Mouse (Mus musculus) left cerebral cortex, adult 2 months (tissue): ENCODE results near the gene Rpp25l. TPM values are rescaled to one million over a fixed set of nuclear protein-coding genes. Genes with fewer than 3 reads are reported as not detected.
"Not testable (repeated sequence)": the region's sequence is repeated elsewhere in the genome, so short reads cannot be mapped to it uniquely, and the experiment has no call there.

Experiments used
- DNase-seq, 2 experiments: peaks; one replicate each; pipeline ENCODE4 v3.0.0; 2021 to 2022; ENCODE audit warnings: low spot score in 2 of 2, mixed read lengths in 1 of 2; ENCODE audit errors: extremely low spot score in 1 of 2
- H3K27ac ChIP-seq: fragments of 200-600 bp; 2 replicates; pipeline ENCODE4 v1.8.1; 2022
- H3K4me3 ChIP-seq: fragments of 200-600 bp; 2 replicates; pipeline ENCODE4 v1.8.1; 2022
- CTCF ChIP-seq: fragments of 200-600 bp; IDR thresholded peaks from 2 replicates; pipeline ENCODE4 v1.8.1; 2022; ENCODE audit warnings: antibody characterized with exemption, mild to moderate bottlenecking, moderate library complexity
- intact Hi-C: fragments of 180-260 bp; cut with DNase I; formaldehyde crosslinking; loops from one replicate; pipeline ENCODE4 v1.15.1; 2025
- total RNA-seq, 2 experiments: library from RNA; stranded (reverse); gene quantifications; 2 replicates each; pipeline ENCODE4 v1.2.3; 2021

Rpp25l gene
- total RNA-seq, 2 experiments from 2014 or later = 27.7 to 30.7 TPM

- intact Hi-C loops = loop anchor here (5.0 to 10.0 kb wide), 6 partner anchors 56 to 653 kb away; partner anchors contain the start of genes Dnaic1 and Fam219a
- no peak overlapping the region for H3K4me3 ChIP-seq
- DNase-seq = no peak
- TF ChIP-seq CTCF = peak; percentile 84
- peak overlapping the region; percentile 19; the same call in 1 of the 2 replicates for H3K27ac ChIP-seq
Measured at GRCm38 (mm10) chr4:41708192-41708745, 5.1 kb downstream of the Rpp25l start.

- DNase-seq = peak; percentile 74 to 81
Measured at GRCm38 (mm10) chr4:41707011-41707535, 6.3 kb downstream of the Rpp25l start.

GRCm38 (mm10) chr4:41705922-41706754 is 7.2 kb downstream of the Rpp25l start:
- intact Hi-C loops = loop anchor here (5.0 to 10.0 kb wide), 6 partner anchors 54 to 651 kb away; partner anchors contain the start of genes Dnaic1 and Fam219a
- H3K27ac ChIP-seq = no peak overlapping the region
- H3K4me3 ChIP-seq = no peak overlapping the region
- no peak for DNase-seq
- no peak; the same call in 1 of the 2 replicates for TF ChIP-seq CTCF

More at GRCm38 (mm10) chr4:41707011-41707535, 6.3 kb downstream of the Rpp25l start:
- intact Hi-C loops = loop anchor here (1.0 to 10.0 kb wide), 7 partner anchors 55 to 652 kb away; partner anchors contain the start of genes Dnaic1 and Fam219a
- Histone ChIP-seq H3K27ac (peak overlapping the region; percentile 55; the same call in 1 of the 2 replicates), H3K4me3 (no peak overlapping the region)
- TF ChIP-seq CTCF = peak; percentile 69

DNA sequence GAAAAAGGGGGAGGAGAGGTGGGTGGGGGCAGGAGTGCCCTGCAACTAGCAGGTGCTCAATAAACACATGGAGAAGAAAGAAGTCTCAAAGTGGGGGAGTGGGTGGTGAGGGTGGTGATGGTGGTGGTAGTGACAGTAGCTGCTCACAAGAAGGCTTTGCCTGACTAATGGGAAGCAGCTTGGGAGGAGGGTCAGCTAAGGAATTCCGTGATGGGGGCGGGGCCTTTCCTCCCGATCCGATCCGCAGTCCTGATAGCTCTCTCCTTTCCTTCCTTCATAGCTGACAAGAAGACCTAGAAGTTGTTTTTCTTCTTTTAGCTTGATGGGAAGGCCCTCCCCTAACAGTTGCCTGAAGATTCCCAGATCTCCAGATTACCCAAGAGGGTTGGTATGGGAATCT is 8.7 kb downstream of the Rpp25l start:
- TF ChIP-seq CTCF = no peak
- H3K27ac ChIP-seq = no peak overlapping the region
- intact Hi-C loops = loop anchor here (5.0 to 10.0 kb wide), 6 partner anchors 52 to 650 kb away; partner anchors contain the start of genes Dnaic1 and Fam219a
- no peak overlapping the region for H3K4me3 ChIP-seq
- no peak for DNase-seq

DNA sequence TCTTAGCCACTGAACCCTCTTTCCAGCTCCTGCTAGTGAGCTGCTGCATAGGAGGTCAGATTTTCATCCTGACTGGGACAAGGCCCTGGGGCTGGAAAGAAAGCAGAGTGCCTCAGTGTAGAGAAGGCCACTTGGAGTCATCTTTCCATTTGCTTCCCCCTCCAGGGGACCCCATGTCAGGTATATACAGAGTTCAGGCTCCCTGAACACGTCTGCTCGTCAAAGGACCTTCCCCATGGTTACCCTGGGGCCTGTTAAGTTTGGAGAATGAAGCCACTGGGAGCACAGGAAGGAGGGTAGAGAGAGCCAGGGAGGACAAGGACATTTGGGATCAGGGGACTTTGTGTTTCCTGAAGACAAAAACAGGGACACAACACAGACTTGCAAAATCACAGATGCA is 11.1 kb downstream of the Rpp25l start:
- intact Hi-C loops = loop anchor here (10.0 kb wide), 1 partner anchor 647 kb away; no protein-coding TSS in a partner anchor
- H3K27ac ChIP-seq, H3K4me3 ChIP-seq, DNase-seq: not testable (repeated sequence)

GRCm38 (mm10) chr4:41700224-41700623 is 13.1 kb downstream of the Rpp25l start:
- H3K4me3 ChIP-seq, H3K27ac ChIP-seq, DNase-seq: not testable (repeated sequence)
- intact Hi-C loops = loop anchor here (10.0 kb wide), 1 partner anchor 645 kb away; no protein-coding TSS in a partner anchor

DNA sequence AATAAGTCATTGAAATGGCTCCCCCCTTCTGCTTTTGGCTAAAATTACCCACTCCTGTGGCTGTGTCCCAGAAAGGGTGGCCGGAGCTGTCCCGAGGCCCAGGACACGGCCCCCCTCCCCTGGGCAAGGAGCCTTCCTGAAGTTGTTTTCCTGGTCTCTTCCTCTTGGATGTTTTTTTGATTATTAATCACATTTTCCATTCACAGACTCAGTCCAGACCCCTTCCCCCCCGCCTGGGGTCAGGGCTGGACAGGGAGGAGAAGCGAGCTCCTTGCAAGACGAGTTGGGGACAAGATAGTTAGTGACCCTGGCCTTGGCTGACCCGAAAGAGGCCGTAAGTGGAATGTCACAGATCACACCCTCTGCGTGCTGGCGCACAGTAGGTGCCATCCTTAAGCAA is 13.6 kb downstream of the Rpp25l start, which contains the start of gene Il11ra1:
Il11ra1 (plus strand) TSS at position 207 of the 400 bp plus-strand sequence.
- H3K27ac ChIP-seq, H3K4me3 ChIP-seq, DNase-seq: not testable (repeated sequence)
- intact Hi-C loops = loop anchor here (10.0 kb wide), 1 partner anchor 645 kb away; no protein-coding TSS in a partner anchor

DNA sequence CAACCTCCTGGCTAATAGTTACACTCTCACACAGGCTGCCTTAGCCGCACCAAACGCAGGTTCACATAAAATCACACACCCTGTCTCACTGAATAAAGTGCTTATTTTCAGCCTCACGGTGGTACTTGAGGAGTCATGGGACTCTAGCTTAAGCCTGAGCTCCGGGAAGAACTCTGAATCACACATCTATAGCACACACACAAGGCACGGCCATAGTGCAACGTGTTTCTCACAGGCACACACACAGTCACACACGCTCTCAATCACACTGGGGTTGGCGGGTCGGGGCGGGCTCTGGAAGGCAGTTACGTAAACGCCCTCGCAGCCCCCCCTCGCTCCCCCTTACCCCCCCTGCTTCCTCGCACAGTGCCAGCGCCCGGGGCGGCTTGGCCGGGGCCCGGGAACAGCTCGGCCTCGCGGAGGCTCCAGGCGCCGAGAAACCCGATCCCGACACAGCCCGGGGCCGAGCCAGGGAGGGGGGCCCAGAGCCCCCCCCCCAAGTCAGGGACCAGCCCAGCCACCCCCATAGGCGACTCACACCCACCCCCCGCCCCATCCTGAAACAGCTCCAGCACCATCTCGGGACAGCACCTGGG is 14.8 kb downstream of the Rpp25l start:
- DNase-seq, H3K27ac ChIP-seq, intact Hi-C loops, H3K4me3 ChIP-seq: not testable (repeated sequence)

DNA sequence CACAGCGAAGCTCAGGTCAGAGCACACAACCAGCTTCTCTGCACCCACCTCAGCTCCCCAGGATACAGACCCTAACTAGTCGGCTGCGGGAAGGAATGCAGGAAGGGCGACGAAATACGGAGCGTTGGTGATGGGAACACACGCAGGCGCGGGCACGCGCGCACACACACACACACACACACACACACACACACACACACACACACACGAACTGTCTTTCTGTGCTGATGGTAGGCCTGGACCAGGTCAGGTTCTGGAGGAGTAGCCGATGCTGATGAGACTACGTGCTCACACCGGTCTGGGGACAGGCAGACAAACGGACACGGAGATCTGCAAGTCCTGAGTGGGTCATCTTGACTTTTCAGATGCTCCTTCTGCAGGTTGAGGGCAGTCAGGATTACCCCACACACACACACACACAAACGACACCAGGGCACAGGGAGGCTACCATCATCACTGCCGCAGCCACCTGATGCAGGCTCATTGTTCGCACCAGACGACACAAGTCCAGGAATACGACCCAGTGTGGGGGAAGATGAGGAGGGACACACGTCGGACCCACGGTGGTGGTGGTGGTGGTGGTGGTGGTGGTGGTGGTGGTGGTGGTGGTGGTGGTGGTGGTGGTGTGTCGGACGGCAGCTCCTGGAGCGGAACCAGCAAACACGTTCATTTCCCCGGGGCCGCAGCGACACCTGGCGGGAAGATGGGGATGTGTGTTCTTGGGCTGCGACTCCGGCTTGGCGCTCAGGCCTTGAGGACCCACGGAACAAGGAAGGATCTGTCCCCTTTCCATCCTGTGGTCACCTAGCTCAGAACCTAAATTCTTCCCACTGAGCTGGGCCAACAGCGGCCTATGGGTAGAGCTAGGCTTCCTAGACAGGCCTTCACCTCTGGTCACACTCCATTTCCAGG is 16.1 kb downstream of the Rpp25l start, which contains the start of gene Cntfr:
Cntfr (minus strand) TSS at position 160 of the 912 bp plus-strand sequence.
- intact Hi-C loops = loop anchor here (2.0 kb wide), 1 partner anchor 228 kb away; no protein-coding TSS in a partner anchor
- peak; percentile 59 for TF ChIP-seq CTCF
- H3K27ac ChIP-seq = not testable (repeated sequence)
- DNase-seq = peak; percentile 82 to 89
- H3K4me3 ChIP-seq = 0 out of 2 replicates have a peak within 1 kb of the TSS, but pooled peaks have one; percentile 36

- not testable (repeated sequence) for DNase-seq, H3K27ac ChIP-seq, H3K4me3 ChIP-seq
- intact Hi-C loops = loop anchor here (2.0 kb wide), 1 partner anchor 228 kb away; no protein-coding TSS in a partner anchor
Measured at GRCm38 (mm10) chr4:41696452-41696851, 16.9 kb downstream of the Rpp25l start.

DNA sequence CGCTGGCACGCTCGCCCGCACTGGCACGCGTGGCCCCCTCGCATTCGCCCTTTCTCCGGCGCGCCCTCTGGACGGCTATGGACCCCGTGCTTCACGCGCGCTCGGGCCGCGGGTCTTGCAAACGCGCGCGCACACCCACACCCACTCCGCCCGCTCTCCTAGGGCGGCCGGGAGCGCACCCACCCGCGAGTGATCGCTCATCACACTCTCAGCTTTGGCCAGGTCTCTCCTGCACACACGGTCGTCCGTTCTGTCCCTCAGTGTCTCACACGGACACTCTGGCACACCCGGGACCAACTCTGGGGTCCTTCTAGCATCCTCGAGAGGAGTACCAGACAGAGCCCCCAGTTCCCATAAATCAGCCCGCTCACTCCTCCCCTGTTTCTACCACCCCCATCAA is 17.5 kb downstream of the Rpp25l start:
- intact Hi-C loops = loop anchor here (2.0 kb wide), 1 partner anchor 227 kb away; no protein-coding TSS in a partner anchor
- H3K4me3 ChIP-seq = 0 out of 2 replicates have a peak overlapping the region, but pooled peaks have one; percentile 36

GRCm38 (mm10) chr4:41693511-41693910 is 19.8 kb downstream of the Rpp25l start:
- H3K4me3 ChIP-seq, H3K27ac ChIP-seq, intact Hi-C loops, DNase-seq: not testable (repeated sequence)

More for the DNA sequence above, 17.5 kb downstream of the Rpp25l start:
- not testable (repeated sequence) for H3K27ac ChIP-seq, DNase-seq

DNA sequence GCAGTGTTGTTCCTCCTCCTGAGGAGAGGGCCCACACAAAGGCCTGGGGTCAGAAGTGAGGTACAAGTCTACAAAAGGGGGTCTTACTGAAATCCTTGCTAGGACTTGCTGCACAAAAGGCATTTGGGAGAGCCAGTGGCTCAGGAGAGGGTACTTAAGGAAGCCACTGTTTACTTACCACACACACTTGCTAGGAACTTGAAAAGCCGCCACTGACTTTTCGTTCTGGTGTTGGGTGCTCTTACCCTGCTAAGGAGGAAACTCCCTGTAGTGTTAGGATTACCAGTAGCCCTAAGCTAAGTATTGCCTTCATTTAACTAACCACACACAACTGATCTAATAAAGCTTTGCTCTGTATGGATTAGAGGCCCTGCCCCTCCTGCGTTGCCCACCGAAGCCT is 23.3 kb downstream of the Rpp25l start:
- H3K27ac ChIP-seq, intact Hi-C loops, DNase-seq, H3K4me3 ChIP-seq: not testable (repeated sequence)

DNA sequence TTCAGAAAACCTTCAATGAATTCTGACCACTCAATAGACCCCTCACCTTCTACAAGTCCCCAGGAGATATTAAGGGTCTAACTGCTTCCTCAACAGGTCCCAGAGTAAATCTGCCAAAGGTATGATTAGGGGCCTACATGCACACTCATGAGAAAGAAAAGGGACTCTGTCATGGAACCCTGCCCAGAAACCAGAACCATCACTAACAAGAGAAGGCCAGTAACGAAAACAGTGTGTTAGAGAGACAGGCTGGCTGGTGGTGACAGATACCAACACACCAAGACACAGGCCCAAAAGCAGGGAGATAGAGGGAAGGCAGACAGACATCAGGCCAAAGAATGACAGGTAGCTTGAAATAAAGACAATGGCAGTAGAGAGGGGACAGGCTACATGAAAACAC is 24.8 kb downstream of the Rpp25l start:
- DNase-seq, intact Hi-C loops, H3K4me3 ChIP-seq, H3K27ac ChIP-seq: not testable (repeated sequence)
